Mouse (Mus musculus) liver, postnatal 0 days (tissue): ENCODE measurements around the gene Plppr1. TPM values are rescaled to one million over a fixed set of nuclear protein-coding genes. Genes with fewer than 3 reads are reported as not detected.

ENCODE experiments used
- ATAC-seq: fragments of 200-750 bp; cut with Nextera tagmentation; 2 replicates; pipeline ENCODE4 v1.8.0; 2017; ENCODE audit warnings: mild to moderate bottlenecking, moderate library complexity
- DNase-seq: peaks from one replicate; pipeline ENCODE4 v3.0.0-alpha.2; 2016
- H3K27ac ChIP-seq: fragments of 300-500 bp; sonication (generic); 2 replicates; pipeline ENCODE4 v1.5.1; 2014; ENCODE audit warnings: antibody characterized with exemption, moderate library complexity, mild to moderate bottlenecking, low read depth
- H3K27me3 ChIP-seq: fragments of 300-500 bp; sonication (generic); 2 replicates; pipeline ENCODE4 v1.6.1; 2014; ENCODE audit warnings: low read length, control low read depth, mixed read lengths; ENCODE audit not compliant: insufficient read depth
- H3K36me3 ChIP-seq: fragments of 300-500 bp; sonication (generic); replicated peaks from 2 replicates; pipeline ENCODE4 v1.6.1; 2014; ENCODE audit warnings: mild to moderate bottlenecking, control low read depth, low read length, moderate library complexity, mixed read lengths; ENCODE audit not compliant: insufficient read depth
- H3K4me1 ChIP-seq: fragments of 300-500 bp; sonication (generic); 2 replicates; pipeline ENCODE4 v1.6.1; 2014; ENCODE audit warnings: antibody characterized with exemption, mild to moderate bottlenecking, control low read depth; ENCODE audit not compliant: insufficient read depth
- H3K4me2 ChIP-seq: fragments of 300-500 bp; sonication (generic); 2 replicates; pipeline ENCODE4 v1.6.1; 2014; ENCODE audit warnings: low read depth, mild to moderate bottlenecking, low read length, moderate library complexity, mixed read lengths
- H3K4me3 ChIP-seq: fragments of 300-500 bp; sonication (generic); 2 replicates; pipeline ENCODE4 v1.5.1; 2014; ENCODE audit warnings: low read depth, low read length
- H3K9ac ChIP-seq: fragments of 300-500 bp; sonication (generic); replicated peaks from 2 replicates; pipeline ENCODE4 v1.6.1; 2014; ENCODE audit warnings: mild to moderate bottlenecking, moderate library complexity
- H3K9me3 ChIP-seq: fragments of 300-500 bp; sonication (generic); 2 replicates; pipeline ENCODE4 v1.6.1; 2016; ENCODE audit warnings: mild to moderate bottlenecking, control low read depth, low read length, mixed read lengths
- CTCF ChIP-seq: sonication (generic); IDR thresholded peaks from 2 replicates; pipeline ENCODE4 v1.5.1; 2016; ENCODE audit warnings: antibody characterized with exemption, low read depth
- EP300 ChIP-seq: IDR thresholded peaks from 2 replicates; pipeline ENCODE4 v1.6.1; 2016; ENCODE audit warnings: antibody characterized with exemption, low read depth, mild to moderate bottlenecking
- WGBS: fragments of 180-500 bp; shearing (Covaris S2); extraction: QIAGEN DNeasy Blood & Tissue Kit; methylation state at CpG from one replicate; pipeline ENCODE4 v1.1.7; 2014; ENCODE audit not compliant: insufficient replicate concordance; 5-methylcytosine and 5-hydroxymethylcytosine counted together
- polyA plus RNA-seq: library from polyadenylated mRNA; unstranded; fragments of >200 nt; fragmentation: Nextera tagmentation; extraction: Ambion mirVana; gene quantifications from 2 replicates; pipeline ENCODE4 v1.2.1, GENCODE M21; 2015

Plppr1 gene
- polyA plus RNA-seq, 1 experiment from 2014 or later: 5.8 TPM

- TF ChIP-seq CTCF (no peak), EP300 (no peak)
- Histone ChIP-seq H3K27ac (peak overlapping the region; percentile 48; the same call in 1 of the 2 replicates), H3K4me2 (no peak overlapping the region), H3K4me3 (no peak overlapping the region), H3K36me3 (no peaks in the 10 kb centered on the region), H3K9ac (no peak overlapping the region), H3K27me3 (no peaks in the 10 kb centered on the region), H3K4me1 (no peaks in the 10 kb centered on the region), H3K9me3 (no peaks in the 10 kb centered on the region)
- peak; percentile 73 for ATAC-seq
- 34% methylated on average over 2 of the region's 2 CpGs for WGBS
- no peak for DNase-seq
Measured at GRCm38 (mm10) chr4:49386873-49387272, 327.8 kb downstream of the Plppr1 start.
